Comparison of ENCODE assay signal across 14 mouse cellular contexts in genomic region chr5:35774137-35774424, GRCm38 (mm10). TPM values are rescaled to one million over a fixed set of nuclear protein-coding genes. Genes with fewer than 3 reads are reported as not detected.
A peak's percentile ranks its signal among the peaks of the same experiment; 100 is the strongest.
DNase-seq lines count a peak whose midpoint lies in the region; ATAC-seq and TF ChIP-seq lines count a peak whose summit lies in the region.
"Had no signal": no experiment of that assay in that cellular context is flagged by ENCODE, and none has a peak within 500 bp of the region (broad histone marks: within the 10 kb centered on the region; RNA-seq: fewer than 3 reads in every experiment).

No protein-coding gene starts in this region.

- TF ChIP-seq POLR2A in kidney, adult 2 months (IDR thresholded peaks at IDR 0.05; ENCODE audit: low read depth, low read length): no peak

- H3K36me3 ChIP-seq in kidney, embryonic 14.5 days (ENCODE audit: control insufficient read depth, insufficient read depth, low read length): no peaks in the 10 kb centered on the region
- H3K36me3 ChIP-seq in kidney, adult 2 months (ENCODE audit: control insufficient read depth, insufficient read depth, low read length): no peaks in the 10 kb centered on the region
- H3K36me3 ChIP-seq in neural tube, embryonic 14.5 days (ENCODE audit: control insufficient read depth, insufficient read depth, low read length): no peaks in the 10 kb centered on the region
- no peaks in the 10 kb centered on the region for H3K36me3 ChIP-seq in intestine, embryonic 15.5 days

- no peak overlapping the region for H3K27ac ChIP-seq in kidney, embryonic 14.5 days (ENCODE audit: low read depth, low read length)
- no peak overlapping the region for H3K27ac ChIP-seq in kidney, adult 2 months (ENCODE audit: insufficient read depth, low read depth, low read length)
- H3K27ac ChIP-seq in neural tube, embryonic 14.5 days (ENCODE audit: low read depth, low read length): no peak overlapping the region
- no peak overlapping the region for H3K27ac ChIP-seq in intestine, embryonic 15.5 days
- H3K27ac ChIP-seq: liver, embryonic 14.5 days had no signal

- H3K9me3 ChIP-seq in kidney, embryonic 14.5 days (ENCODE audit: control insufficient read depth, low read length): no peaks in the 10 kb centered on the region
- H3K9me3 ChIP-seq in neural tube, embryonic 14.5 days (ENCODE audit: control insufficient read depth, low read length): no peaks in the 10 kb centered on the region
- no peaks in the 10 kb centered on the region for H3K9me3 ChIP-seq in intestine, embryonic 15.5 days

- WGBS in kidney, embryonic 14.5 days: 10% methylated on average over 6 of the region's 6 CpGs
- WGBS in kidney, adult 2 months: 35% methylated on average over 6 of the region's 6 CpGs
- 12% methylated on average over 6 of the region's 6 CpGs for WGBS in neural tube, embryonic 14.5 days
- 27% methylated on average over 6 of the region's 6 CpGs for WGBS in intestine, embryonic 15.5 days

- no peak overlapping the region for H3K9ac ChIP-seq in kidney, embryonic 14.5 days (ENCODE audit: low read depth, low read length)
- H3K9ac ChIP-seq in neural tube, embryonic 14.5 days (replicated peaks; ENCODE audit: low read depth, low read length): no peak overlapping the region
- no peak overlapping the region for H3K9ac ChIP-seq in intestine, embryonic 15.5 days
- H3K9ac ChIP-seq: liver, embryonic 14.5 days had no signal

- peak; percentile 66 for ATAC-seq in kidney, embryonic 14.5 days (ENCODE audit: low FRiP score, low TSS enrichment)
- peak; percentile 36; the same call in 1 of the 2 replicates for ATAC-seq in neural tube, embryonic 14.5 days (ENCODE audit: low read depth)
- peak; percentile 50 to 60; a peak in 3 of 4 replicates for ATAC-seq in hematopoietic stem cell, adult 5-6 weeks (replicated peaks in 1 of 2; ENCODE audit: insufficient read depth in 1 of 2, low FRiP score in 2 of 2, low TSS enrichment in 1 of 2, low read depth in 1 of 2, poor library complexity in 2 of 2, severe bottlenecking in 2 of 2)
- no peak for ATAC-seq in intestine, embryonic 15.5 days
- ATAC-seq: activated CD4-positive, CD25-positive, alpha-beta regulatory T cell, adult 4 months; intestine, postnatal 0 days had no signal

- no peak for TF ChIP-seq CTCF in kidney, adult 2 months (conservative IDR thresholded peaks at IDR 0.05; ENCODE audit: insufficient read depth, insufficient read length, low read depth, low read length)

- H3K4me3 ChIP-seq in kidney, embryonic 14.5 days (ENCODE audit: low read length): no peak overlapping the region
- no peak overlapping the region for H3K4me3 ChIP-seq in kidney, adult 2 months (ENCODE audit: insufficient read depth, low read depth, low read length)
- no peak overlapping the region for H3K4me3 ChIP-seq in neural tube, embryonic 14.5 days (ENCODE audit: low read depth, low read length)
- no peak overlapping the region for H3K4me3 ChIP-seq in intestine, embryonic 15.5 days (replicated peaks)

- H3K4me1 ChIP-seq in kidney, embryonic 14.5 days (ENCODE audit: control insufficient read depth, insufficient read depth, low read length): peaks cover 10% of the 10 kb centered on the region
- H3K4me1 ChIP-seq in kidney, adult 2 months (ENCODE audit: control insufficient read depth, insufficient read depth, low read length): no peaks in the 10 kb centered on the region
- peaks cover 10% of the 10 kb centered on the region; the same call in 1 of the 2 replicates for H3K4me1 ChIP-seq in neural tube, embryonic 14.5 days (ENCODE audit: control insufficient read depth, insufficient read depth, low read length)
- peaks cover 23% of the 10 kb centered on the region for H3K4me1 ChIP-seq in intestine, embryonic 15.5 days (replicated peaks)

- DNase-seq in kidney, adult 2 months: no peak
- no peak for DNase-seq in neural tube, embryonic 10.5 days (ENCODE audit: extremely low spot score, low spot score)
- DNase-seq in thymus, postnatal 4 days: peak; percentile 47
- no peak for DNase-seq in urinary bladder, postnatal 4 days (ENCODE audit: low spot score in 2 of 2)
- DNase-seq: B cell, adult 2 months; cerebellum, adult 11 months; heart, postnatal 36 days had no signal

- H3K4me2 ChIP-seq in kidney, embryonic 14.5 days (replicated peaks; ENCODE audit: low read depth, low read length): no peak overlapping the region
- no peak overlapping the region for H3K4me2 ChIP-seq in neural tube, embryonic 14.5 days (ENCODE audit: low read depth, low read length)
- H3K4me2 ChIP-seq in intestine, embryonic 15.5 days (replicated peaks): no peak overlapping the region

- H3K27me3 ChIP-seq in kidney, embryonic 14.5 days (ENCODE audit: control insufficient read depth, insufficient read depth, low read length): no peaks in the 10 kb centered on the region
- no peaks in the 10 kb centered on the region for H3K27me3 ChIP-seq in kidney, adult 2 months (replicated peaks; ENCODE audit: control insufficient read depth, insufficient read depth, low read length)
- H3K27me3 ChIP-seq in neural tube, embryonic 14.5 days (ENCODE audit: control insufficient read depth, insufficient read depth, low read length): no peaks in the 10 kb centered on the region
- H3K27me3 ChIP-seq in intestine, embryonic 15.5 days (replicated peaks): no peaks in the 10 kb centered on the region

RNA-seq across cellular contexts. Expression of gene Ablim2, which starts 16.4 kb away (rescaled TPM):
- polyA plus RNA-seq in kidney, embryonic 14.5 days (2014; fragmentation: Nextera tagmentation; extraction: Ambion mirVana): 0.30 and 2.5 TPM in 2 replicates
- 5.8 and 7.5 TPM in 2 replicates for polyA plus RNA-seq in kidney, adult 2 months (2012; rRNA removed)
- polyA plus RNA-seq in neural tube, embryonic 14.5 days (2014; fragmentation: Nextera tagmentation; extraction: Ambion mirVana): 18.3 and 26.1 TPM in 2 replicates
- 3.7 TPM in 1 of 2 replicates, not detected in the other for total RNA-seq in hematopoietic stem cell, adult 5-6 weeks (2017)
- 3.7 and 4.1 TPM in 2 replicates for polyA plus RNA-seq in intestine, embryonic 15.5 days (2015; fragmentation: Nextera tagmentation; extraction: Ambion mirVana)

RNA-seq across cellular contexts. Expression of gene Sh3tc1, which starts 34.3 kb away (rescaled TPM):
- polyA plus RNA-seq in kidney, embryonic 14.5 days (2014; fragmentation: Nextera tagmentation; extraction: Ambion mirVana): 4.2 and 11.3 TPM in 2 replicates
- 35.1 and 40.1 TPM in 2 replicates for polyA plus RNA-seq in kidney, adult 2 months (2012; rRNA removed)
- 1.3 and 3.9 TPM in 2 replicates for polyA plus RNA-seq in neural tube, embryonic 14.5 days (2014; fragmentation: Nextera tagmentation; extraction: Ambion mirVana)
- total RNA-seq in hematopoietic stem cell, adult 5-6 weeks (2017): 1.9 and 10.8 TPM in 2 replicates
- polyA plus RNA-seq in intestine, embryonic 15.5 days (2015; fragmentation: Nextera tagmentation; extraction: Ambion mirVana): 16.0 and 17.8 TPM in 2 replicates
